Mouse (Mus musculus): ENCODE measurements around the gene Bnc2. TPM values are rescaled to one million over a fixed set of nuclear protein-coding genes. Genes with fewer than 3 reads are reported as not detected.

Bnc2 gene
- total RNA-seq, 2 experiments from 2014 or later: 0.83 to 1.2 TPM

- no peak for DNase-seq (ENCODE audit: low spot score in 2 of 2)
Measured at GRCm38 (mm10) chr4:84633991-84634390, 41.1 kb downstream of the Bnc2 start.

- DNase-seq (ENCODE audit: low spot score in 2 of 2): no peak
Measured at GRCm38 (mm10) chr4:84632832-84633789, 42.0 kb downstream of the Bnc2 start.

GRCm38 (mm10) chr4:84627616-84628015 is 47.5 kb downstream of the Bnc2 start:
- no peak for DNase-seq (ENCODE audit: low spot score in 2 of 2)

- DNase-seq (ENCODE audit: low spot score in 2 of 2): no peak
Measured at GRCm38 (mm10) chr4:84623312-84623711, 51.8 kb downstream of the Bnc2 start.

GRCm38 (mm10) chr4:84621785-84622184 is 53.3 kb downstream of the Bnc2 start:
- DNase-seq (ENCODE audit: low spot score in 2 of 2): no peak

- no peak for DNase-seq (ENCODE audit: low spot score in 2 of 2)
Measured at GRCm38 (mm10) chr4:84609861-84610260, 65.2 kb downstream of the Bnc2 start.

GRCm38 (mm10) chr4:84604461-84604860 is 70.6 kb downstream of the Bnc2 start:
- no peak for DNase-seq (ENCODE audit: low spot score in 2 of 2)

- DNase-seq (ENCODE audit: low spot score in 2 of 2): no peak
Measured at GRCm38 (mm10) chr4:84580260-84580952, 94.7 kb downstream of the Bnc2 start.

GRCm38 (mm10) chr4:84578296-84578695 is 96.8 kb downstream of the Bnc2 start:
- no peak for DNase-seq (ENCODE audit: low spot score in 2 of 2)

GRCm38 (mm10) chr4:84566123-84566522 is 109.0 kb downstream of the Bnc2 start:
- no peak for DNase-seq (ENCODE audit: low spot score in 2 of 2)

- DNase-seq (ENCODE audit: low spot score in 2 of 2): peak; percentile 25 to 26
Measured at GRCm38 (mm10) chr4:84545204-84545871, 129.7 kb downstream of the Bnc2 start.

- no peak for DNase-seq (ENCODE audit: low spot score in 2 of 2)
Measured at GRCm38 (mm10) chr4:84544646-84545045, 130.4 kb downstream of the Bnc2 start.

- no peak for DNase-seq (ENCODE audit: low spot score in 2 of 2)
Measured at GRCm38 (mm10) chr4:84540531-84540930, 134.5 kb downstream of the Bnc2 start.

- no peak for DNase-seq (ENCODE audit: low spot score in 2 of 2)
Measured at GRCm38 (mm10) chr4:84539396-84539795, 135.7 kb downstream of the Bnc2 start.

GRCm38 (mm10) chr4:84528886-84529789 is 145.9 kb downstream of the Bnc2 start:
- no peak for DNase-seq (ENCODE audit: low spot score in 2 of 2)

GRCm38 (mm10) chr4:84528358-84528757 is 146.7 kb downstream of the Bnc2 start:
- no peak for DNase-seq (ENCODE audit: low spot score in 2 of 2)

GRCm38 (mm10) chr4:84527066-84527933 is 147.8 kb downstream of the Bnc2 start:
- no peak for DNase-seq (ENCODE audit: low spot score in 2 of 2)

GRCm38 (mm10) chr4:84523651-84524221 is 151.3 kb downstream of the Bnc2 start:
- no peak for DNase-seq (ENCODE audit: low spot score in 2 of 2)

GRCm38 (mm10) chr4:84523211-84523610 is 151.9 kb downstream of the Bnc2 start:
- no peak for DNase-seq (ENCODE audit: low spot score in 2 of 2)

All from layer of hippocampus, postnatal 14 days (tissue).